Mouse (Mus musculus): ENCODE data around the gene Ahcy.
"Not testable (repeated sequence)": the region's sequence is repeated elsewhere in the genome, so short reads cannot be mapped to it uniquely, and the experiment has no call there.

The Ahcy gene

GRCm38 (mm10) chr2:155020247-155020826, 54.0 kb downstream of the Ahcy start:
- DNase-seq (ENCODE audit: extremely low spot score, low read depth, low spot score), result not testable (repeated sequence)

GRCm38 (mm10) chr2:155019673-155020072, 54.6 kb downstream of the Ahcy start:
- peak; percentile 56 for DNase-seq (ENCODE audit: extremely low spot score, low read depth, low spot score)

GRCm38 (mm10) chr2:155018762-155019641, 55.3 kb downstream of the Ahcy start:
- DNase-seq (ENCODE audit: extremely low spot score, low read depth, low spot score), result peak; percentile 44

GRCm38 (mm10) chr2:155018251-155018755, 56.0 kb downstream of the Ahcy start, which contains the start of gene Gm14226:
TSS of gene Gm14226 (plus strand) at chr2:155018266.
- DNase-seq (ENCODE audit: extremely low spot score, low read depth, low spot score), result not testable (repeated sequence)

- not testable (repeated sequence) for DNase-seq (ENCODE audit: extremely low spot score, low read depth, low spot score)
Measured at GRCm38 (mm10) chr2:155016751-155017150, 57.5 kb downstream of the Ahcy start.

DNA sequence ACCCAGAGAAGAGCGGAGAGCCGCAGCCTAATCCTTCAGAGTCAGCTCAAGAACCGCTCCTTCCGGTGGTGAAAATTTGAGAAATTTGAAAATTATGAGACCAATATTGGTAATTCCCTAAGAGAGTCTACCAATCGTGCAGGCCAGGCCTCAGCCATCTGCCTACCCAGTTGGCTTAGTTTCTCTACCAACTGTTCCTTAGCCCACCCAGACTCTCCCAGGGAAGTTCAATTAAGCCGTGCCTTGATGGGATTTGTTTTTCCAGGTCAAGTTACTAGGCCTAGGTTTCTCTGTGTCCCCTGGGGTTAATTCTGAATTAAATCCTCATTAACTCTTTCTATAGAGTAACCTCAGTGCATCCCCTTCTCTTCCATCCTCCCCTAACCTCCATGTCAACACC, 61.3 kb downstream of the Ahcy start:
- DNase-seq (ENCODE audit: extremely low spot score, low read depth, low spot score), result no peak

GRCm38 (mm10) chr2:155011086-155011656, 63.1 kb downstream of the Ahcy start:
- no peak for DNase-seq (ENCODE audit: extremely low spot score, low read depth, low spot score)

Data from hindlimb bud, embryonic 11.5 days (tissue).